Mouse (Mus musculus): Measurements from ENCODE around the gene Arg1.

Gene Arg1

GRCm38 (mm10) chr10:24912576-24912975 is 14.7 kb downstream of the Arg1 start:
- no peak for DNase-seq (ENCODE audit: low spot score)

- no peak for DNase-seq (ENCODE audit: low spot score)
These were observed 16.1 kb downstream of the Arg1 start for GRCm38 (mm10) chr10:24911199-24911598.

GRCm38 (mm10) chr10:24905627-24906026 is 21.7 kb downstream of the Arg1 start:
- no peak for DNase-seq (ENCODE audit: low spot score)

GRCm38 (mm10) chr10:24895927-24896326 is 31.4 kb downstream of the Arg1 start:
- DNase-seq (ENCODE audit: low spot score), result peak; percentile 36

- no peak for DNase-seq (ENCODE audit: low spot score)
These were observed 38.9 kb downstream of the Arg1 start for GRCm38 (mm10) chr10:24888343-24888742.

- DNase-seq (ENCODE audit: low spot score), result peak; percentile 17
These were observed 41.3 kb downstream of the Arg1 start for GRCm38 (mm10) chr10:24886008-24886407.

- no peak for DNase-seq (ENCODE audit: low spot score)
These were observed 53.7 kb downstream of the Arg1 start for GRCm38 (mm10) chr10:24873624-24874023.

- DNase-seq (ENCODE audit: low spot score), result peak; percentile 96
These were observed 57.5 kb downstream of the Arg1 start, which contains the start of gene Med23 for GRCm38 (mm10) chr10:24869760-24870290. Med23 (plus strand) TSS chr10:24869986.

All from urinary bladder, postnatal 14 days (tissue).